8 mouse cellular contexts compared by ENCODE assay signal in the genomic region with DNA sequence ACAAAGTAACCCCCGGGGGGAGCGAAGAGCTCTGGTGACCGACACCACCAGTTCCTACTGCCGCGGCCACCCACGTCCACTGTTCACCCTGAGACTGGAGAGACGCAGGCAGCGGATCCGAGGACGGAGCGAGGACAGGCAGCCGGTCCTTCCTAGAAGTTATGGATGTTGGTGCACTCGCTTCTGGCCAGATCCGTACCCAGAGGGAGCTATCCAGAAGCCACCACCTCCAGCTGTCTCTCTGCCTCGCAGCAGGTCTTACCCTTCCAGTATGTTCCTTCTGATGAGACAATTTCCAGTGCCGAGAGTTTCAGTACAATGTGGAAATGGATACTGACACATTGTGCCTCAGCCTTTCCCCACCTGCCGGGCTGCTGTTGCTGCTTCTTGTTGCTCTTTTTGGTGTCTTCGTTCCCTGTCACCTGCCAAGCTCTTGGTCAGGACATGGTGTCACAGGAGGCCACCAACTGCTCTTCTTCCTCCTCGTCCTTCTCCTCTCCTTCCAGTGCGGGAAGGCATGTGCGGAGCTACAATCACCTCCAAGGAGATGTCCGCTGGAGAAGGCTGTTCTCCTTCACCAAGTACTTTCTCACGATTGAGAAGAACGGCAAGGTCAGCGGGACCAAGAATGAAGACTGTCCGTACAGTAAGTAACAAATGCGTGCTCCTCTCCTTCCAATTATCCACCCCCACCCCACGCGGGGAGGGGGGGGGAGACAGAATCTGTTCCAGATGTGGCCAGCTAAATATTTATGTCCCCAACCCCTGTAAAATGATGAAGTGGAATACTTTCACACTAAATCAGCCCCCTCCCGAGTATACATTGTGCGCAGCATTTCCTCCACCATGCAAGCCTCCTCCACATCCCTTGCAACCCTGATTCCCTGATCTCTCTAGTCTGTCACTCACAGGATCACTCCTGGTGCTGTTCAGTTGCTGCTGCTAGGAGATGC. TPM values are rescaled to one million over a fixed set of nuclear protein-coding genes. Genes with fewer than 3 reads are reported as not detected.
DNase-seq lines count a peak whose midpoint lies in the region; ATAC-seq and TF ChIP-seq lines count a peak whose summit lies in the region.

No protein-coding gene starts in this region.

- WGBS in lung, embryonic 14.5 days = under 1% methylated on average over 31 of the region's 31 CpGs
- WGBS in embryonic facial prominence, embryonic 11.5 days = 1% methylated on average over 31 of the region's 31 CpGs
- WGBS in hindbrain, embryonic 13.5 days = 3% methylated on average over 30 of the region's 31 CpGs
- under 1% methylated on average over 31 of the region's 31 CpGs for WGBS in liver, embryonic 12.5 days (ENCODE audit: insufficient replicate concordance)
- WGBS in neural tube, embryonic 14.5 days = 2% methylated on average over 31 of the region's 31 CpGs

- H3K4me2 ChIP-seq in lung, embryonic 14.5 days = peak overlapping the region; percentile 74
- H3K4me2 ChIP-seq in embryonic facial prominence, embryonic 11.5 days (ENCODE audit: low read depth, low read length) = peak overlapping the region; percentile 87
- H3K4me2 ChIP-seq in hindbrain, embryonic 13.5 days = peak overlapping the region; percentile 96
- H3K4me2 ChIP-seq in liver, embryonic 12.5 days = peak overlapping the region; percentile 66
- peak overlapping the region; percentile 92 for H3K4me2 ChIP-seq in neural tube, embryonic 14.5 days (ENCODE audit: low read depth, low read length)

- no peaks in the 10 kb centered on the region; the same call in 1 of the 2 replicates for H3K9me3 ChIP-seq in lung, embryonic 14.5 days (ENCODE audit: low read depth, low read length)
- no peaks in the 10 kb centered on the region for H3K9me3 ChIP-seq in embryonic facial prominence, embryonic 11.5 days (replicated peaks; ENCODE audit: control insufficient read depth, low read length)
- H3K9me3 ChIP-seq in hindbrain, embryonic 13.5 days = no peaks in the 10 kb centered on the region
- H3K9me3 ChIP-seq in liver, embryonic 12.5 days (replicated peaks) = no peaks in the 10 kb centered on the region
- H3K9me3 ChIP-seq in neural tube, embryonic 14.5 days (ENCODE audit: control insufficient read depth, low read length) = no peaks in the 10 kb centered on the region

- no peak for TF ChIP-seq CTCF in lung, embryonic 14.5 days (IDR thresholded peaks at IDR 0.05; ENCODE audit: low read depth)

- ATAC-seq in lung, embryonic 14.5 days (ENCODE audit: insufficient read depth) = peak; percentile 73
- ATAC-seq in embryonic facial prominence, embryonic 11.5 days (replicated peaks; ENCODE audit: insufficient number of reproducible peaks, low FRiP score, low TSS enrichment, low read depth) = peak; percentile 53
- peak; percentile 57 for ATAC-seq in hindbrain, embryonic 13.5 days (ENCODE audit: low FRiP score)
- ATAC-seq in liver, embryonic 12.5 days = peak; percentile 35
- ATAC-seq in neural tube, embryonic 14.5 days (ENCODE audit: low read depth) = peak; percentile 40

- peak overlapping the region; percentile 72 for H3K27ac ChIP-seq in lung, embryonic 14.5 days (ENCODE audit: low read depth)
- H3K27ac ChIP-seq in embryonic facial prominence, embryonic 11.5 days (replicated peaks; ENCODE audit: low read depth, low read length) = peak overlapping the region; percentile 32; the same call in 1 of the 2 replicates
- no peak overlapping the region for H3K27ac ChIP-seq in hindbrain, embryonic 13.5 days
- H3K27ac ChIP-seq in liver, embryonic 12.5 days = no peak overlapping the region
- no peak overlapping the region for H3K27ac ChIP-seq in neural tube, embryonic 14.5 days (ENCODE audit: low read depth, low read length)

- peak overlapping the region; percentile 43 for H3K4me3 ChIP-seq in lung, embryonic 14.5 days (ENCODE audit: low read depth, low read length)
- peak overlapping the region; percentile 45 for H3K4me3 ChIP-seq in embryonic facial prominence, embryonic 11.5 days (ENCODE audit: low read depth, low read length)
- peak overlapping the region; percentile 54 for H3K4me3 ChIP-seq in hindbrain, embryonic 13.5 days
- H3K4me3 ChIP-seq in liver, embryonic 12.5 days = peak overlapping the region; percentile 40
- peak overlapping the region; percentile 45 for H3K4me3 ChIP-seq in neural tube, embryonic 14.5 days (ENCODE audit: low read depth, low read length)

- no peaks in the 10 kb centered on the region for H3K4me1 ChIP-seq in lung, embryonic 14.5 days (ENCODE audit: insufficient read depth)
- no peaks in the 10 kb centered on the region for H3K4me1 ChIP-seq in embryonic facial prominence, embryonic 11.5 days (ENCODE audit: control insufficient read depth, insufficient read depth, low read length)
- H3K4me1 ChIP-seq in hindbrain, embryonic 13.5 days (replicated peaks) = peaks cover 31% of the 10 kb centered on the region
- 0 out of 2 replicates have a peak, but pooled peaks cover 10% of the 10 kb centered on the region for H3K4me1 ChIP-seq in liver, embryonic 12.5 days
- H3K4me1 ChIP-seq in neural tube, embryonic 14.5 days (ENCODE audit: control insufficient read depth, insufficient read depth, low read length) = peaks cover 6% of the 10 kb centered on the region; the same call in 1 of the 2 replicates

- H3K36me3 ChIP-seq in lung, embryonic 14.5 days (ENCODE audit: insufficient read depth) = no peaks in the 10 kb centered on the region
- H3K36me3 ChIP-seq in embryonic facial prominence, embryonic 11.5 days (replicated peaks; ENCODE audit: control insufficient read depth, insufficient read depth, low read depth, low read length) = no peaks in the 10 kb centered on the region
- no peaks in the 10 kb centered on the region for H3K36me3 ChIP-seq in hindbrain, embryonic 13.5 days
- no peaks in the 10 kb centered on the region for H3K36me3 ChIP-seq in liver, embryonic 12.5 days
- no peaks in the 10 kb centered on the region for H3K36me3 ChIP-seq in neural tube, embryonic 14.5 days (ENCODE audit: control insufficient read depth, insufficient read depth, low read length)

- peak; percentile 73 for DNase-seq in lung, embryonic 14.5 days
- no peak for DNase-seq in lung, postnatal 36 days
- DNase-seq in embryonic facial prominence, embryonic 11.5 days (ENCODE audit: low spot score) = peak; percentile 53
- no peak for DNase-seq in urinary bladder, postnatal 25 days (ENCODE audit: low spot score)
- no peak for DNase-seq in gastrocnemius, adult 8-10 months (ENCODE audit: low spot score in 2 of 2)

- peak overlapping the region; percentile 60 for H3K9ac ChIP-seq in lung, embryonic 14.5 days
- H3K9ac ChIP-seq in embryonic facial prominence, embryonic 11.5 days (replicated peaks; ENCODE audit: low read length) = peak overlapping the region; percentile 49
- peak overlapping the region; percentile 74 for H3K9ac ChIP-seq in hindbrain, embryonic 13.5 days
- no peak overlapping the region for H3K9ac ChIP-seq in liver, embryonic 12.5 days
- 0 out of 2 replicates have a peak overlapping the region, but pooled peaks have one; percentile 21 for H3K9ac ChIP-seq in neural tube, embryonic 14.5 days (replicated peaks; ENCODE audit: low read depth, low read length)

- 0 out of 2 replicates have a peak, but pooled peaks cover 6% of the 10 kb centered on the region for H3K27me3 ChIP-seq in lung, embryonic 14.5 days (ENCODE audit: insufficient read depth, low read length)
- H3K27me3 ChIP-seq in embryonic facial prominence, embryonic 11.5 days (ENCODE audit: control insufficient read depth, insufficient read depth, low read length) = no peaks in the 10 kb centered on the region
- peaks cover 40% of the 10 kb centered on the region for H3K27me3 ChIP-seq in hindbrain, embryonic 13.5 days
- H3K27me3 ChIP-seq in liver, embryonic 12.5 days (replicated peaks) = peaks cover 44% of the 10 kb centered on the region
- peaks cover 4% of the 10 kb centered on the region; the same call in 1 of the 2 replicates for H3K27me3 ChIP-seq in neural tube, embryonic 14.5 days (ENCODE audit: control insufficient read depth, insufficient read depth, low read length)

RNA-seq across cellular contexts. Expression of a gene that starts 45.8 kb away (rescaled TPM):
- 16.8 and 19.6 TPM in 2 replicates for polyA plus RNA-seq in lung, embryonic 14.5 days (2014; fragmentation: Nextera tagmentation; extraction: Ambion mirVana)
- polyA plus RNA-seq in embryonic facial prominence, embryonic 11.5 days (2014; fragmentation: Nextera tagmentation; extraction: Ambion mirVana) = 9.8 and 10.6 TPM in 2 replicates
- polyA plus RNA-seq in hindbrain, embryonic 13.5 days (2015; fragmentation: Nextera tagmentation; extraction: Ambion mirVana) = 2.3 and 4.0 TPM in 2 replicates
- polyA plus RNA-seq in liver, embryonic 12.5 days (2016; fragmentation: Nextera tagmentation; extraction: Ambion mirVana) = 0.57 and 0.76 TPM in 2 replicates
- 2.0 and 2.1 TPM in 2 replicates for polyA plus RNA-seq in neural tube, embryonic 14.5 days (2014; fragmentation: Nextera tagmentation; extraction: Ambion mirVana)
- total RNA-seq in gastrocnemius, adult 8-10 months (2022) = under 1 TPM; 0.29 to 0.67 (median 0.36) TPM

Comparison
In these comparisons a context has a peak if more than half of its experiments do, and no peak if none do; other contexts are left out.
1. DNase-seq: peak in lung, embryonic 14.5 days (single experiment) and embryonic facial prominence, embryonic 11.5 days (single experiment); none in lung, postnatal 36 days (single experiment), urinary bladder, postnatal 25 days (single experiment) and gastrocnemius, adult 8-10 months (0 of 2).
2. H3K27ac ChIP-seq: peak in lung, embryonic 14.5 days (single experiment) and embryonic facial prominence, embryonic 11.5 days (single experiment); none in hindbrain, embryonic 13.5 days (single experiment), liver, embryonic 12.5 days (single experiment) and neural tube, embryonic 14.5 days (single experiment).
3. Peak in every context shown above with its lines, with median percentiles within 50 percentile points of each other: ATAC-seq, H3K4me2 ChIP-seq and H3K4me3 ChIP-seq.